Mouse (Mus musculus) MEL (cell line): ENCODE measurements at regions not wholly inside any gene's neighbourhood (a gene's known extent, or its start where the extent isn't known, plus 50 kb on each side); places are given as distances from the start of the nearest gene placed in this dataset.

ENCODE experiments used
- DNase-seq: peaks from one replicate; pipeline ENCODE4 v3.0.0; 2011; ENCODE audit warnings: low read depth, low spot score
- H3K27ac ChIP-seq: 2 replicates; pipeline ENCODE4 v1.5.1; 2012; ENCODE audit warnings: low read depth, mild to moderate bottlenecking, control low read depth, low read length, moderate library complexity; ENCODE audit not compliant: control insufficient read depth
- H3K27me3 ChIP-seq, 2 experiments: fragments of 150-350 bp in 1 of 2; sonication (generic) in 1 of 2; 2 replicates each; pipeline ENCODE4 v1.6.1; 2012; ENCODE audit warnings: low read length in 2 of 2, mild to moderate bottlenecking in 2 of 2, improper control_type of control experiment in 1 of 2, moderate library complexity in 1 of 2; ENCODE audit not compliant: insufficient read depth in 2 of 2, control insufficient read depth in 1 of 2
- H3K36me3 ChIP-seq, 2 experiments: 2 replicates each; pipeline ENCODE4 v1.6.1; 2012 to 2014; ENCODE audit warnings: low read length in 2 of 2, improper control_type of control experiment in 1 of 2, inconsistent platforms in 1 of 2, mild to moderate bottlenecking in 1 of 2; ENCODE audit not compliant: insufficient read depth in 2 of 2, control insufficient read depth in 1 of 2
- H3K4me1 ChIP-seq, 2 experiments: fragments of 150-350 bp in 1 of 2; sonication (generic) in 1 of 2; 2 replicates each; pipeline ENCODE4 v1.6.1; 2012; ENCODE audit warnings: low read length in 2 of 2, improper control_type of control experiment in 1 of 2, mild to moderate bottlenecking in 1 of 2; ENCODE audit not compliant: insufficient read depth in 2 of 2, control insufficient read depth in 1 of 2
- H3K4me3 ChIP-seq, 2 experiments: fragments of 150-350 bp in 1 of 2; sonication (generic) in 1 of 2; 2 replicates each; pipeline ENCODE4 v1.5.1; 2012; ENCODE audit warnings: low read depth in 2 of 2, low read length in 2 of 2, mild to moderate bottlenecking in 2 of 2, moderate library complexity in 2 of 2, control low read depth in 1 of 2, improper control_type of control experiment in 1 of 2; ENCODE audit not compliant: control insufficient read depth in 1 of 2, insufficient read depth in 1 of 2
- H3K79me2 ChIP-seq: 2 replicates; pipeline ENCODE4 v1.6.1; 2012; ENCODE audit warnings: mild to moderate bottlenecking, low read length, moderate library complexity; ENCODE audit not compliant: control insufficient read depth, poor library complexity, insufficient read depth
- H3K9ac ChIP-seq: 2 replicates; pipeline ENCODE4 v1.6.1; 2012; ENCODE audit warnings: low read depth, mild to moderate bottlenecking, control low read depth, low read length, moderate library complexity; ENCODE audit not compliant: control insufficient read depth, poor library complexity, severe bottlenecking
- H3K9me3 ChIP-seq: fragments of 150-350 bp; sonication (generic); replicated peaks from 2 replicates; pipeline ENCODE4 v1.6.1; 2012; ENCODE audit warnings: mild to moderate bottlenecking, low read length, improper control_type of control experiment, moderate library complexity; ENCODE audit not compliant: insufficient read depth
- E2F4 ChIP-seq: IDR thresholded peaks from 2 replicates; pipeline ENCODE4 v1.6.1; 2011; ENCODE audit warnings: low read depth, low read length, improper control_type of control experiment, borderline replicate concordance
- ELF1 ChIP-seq: IDR thresholded peaks from 2 replicates; pipeline ENCODE4 v1.6.1; 2014; ENCODE audit warnings: low read depth, mild to moderate bottlenecking, inconsistent platforms, low read length, improper control_type of control experiment, moderate library complexity
- HCFC1 ChIP-seq: IDR thresholded peaks from 2 replicates; pipeline ENCODE4 v1.6.1; 2012; ENCODE audit warnings: low read depth, mild to moderate bottlenecking, inconsistent platforms, low read length, improper control_type of control experiment, moderate library complexity
- MAFK ChIP-seq: IDR thresholded peaks from 2 replicates; pipeline ENCODE4 v1.6.1; 2011; ENCODE audit warnings: low read depth, mild to moderate bottlenecking, low read length, improper control_type of control experiment, borderline replicate concordance
- NRF1 ChIP-seq: IDR thresholded peaks from 2 replicates; pipeline ENCODE4 v1.6.1; 2014; ENCODE audit warnings: low read depth, mild to moderate bottlenecking, inconsistent platforms, low read length, improper control_type of control experiment, moderate library complexity; ENCODE audit not compliant: poor library complexity, insufficient read depth, severe bottlenecking
- TCF12 ChIP-seq: IDR thresholded peaks from 2 replicates; pipeline ENCODE4 v1.6.1; 2014; ENCODE audit warnings: low read depth, mild to moderate bottlenecking, inconsistent platforms, low read length, improper control_type of control experiment, moderate library complexity
- ZC3H11A ChIP-seq: IDR thresholded peaks from 2 replicates; pipeline ENCODE4 v1.6.1; 2012; ENCODE audit warnings: low read depth, mild to moderate bottlenecking, inconsistent platforms, low read length, improper control_type of control experiment
- ZKSCAN1 ChIP-seq: IDR thresholded peaks from 2 replicates; pipeline ENCODE4 v1.6.1; 2012; ENCODE audit warnings: low read depth, mild to moderate bottlenecking, inconsistent platforms, low read length, improper control_type of control experiment, moderate library complexity
- ZNF384 ChIP-seq: IDR thresholded peaks from 2 replicates; pipeline ENCODE4 v1.6.1; 2012; ENCODE audit warnings: low read depth, mild to moderate bottlenecking, inconsistent platforms, low read length, improper control_type of control experiment

DNA sequence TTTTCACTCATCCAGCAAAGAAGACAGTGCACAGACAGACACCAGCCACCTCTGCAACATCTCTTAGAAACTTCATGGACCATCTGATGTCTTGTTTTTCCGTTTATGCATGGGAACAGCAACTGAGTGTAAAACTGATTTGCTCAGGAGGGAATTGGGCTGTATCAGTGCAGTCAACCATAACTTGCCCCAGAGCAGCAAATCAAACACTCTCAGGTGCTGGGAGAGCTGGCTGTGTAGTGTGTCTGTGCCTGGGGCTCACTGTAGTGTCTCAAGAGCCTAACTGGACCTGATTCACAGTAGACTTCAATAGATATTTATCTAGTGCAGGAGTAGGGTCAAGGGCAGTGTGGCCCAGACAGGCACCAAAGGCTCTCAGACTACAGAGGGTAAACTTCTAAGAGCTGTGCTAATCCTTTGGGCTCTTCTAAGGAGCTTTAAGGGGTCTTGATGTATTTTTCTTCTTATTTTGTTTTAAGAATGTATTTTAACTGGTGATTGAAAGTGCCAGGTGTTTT lies 50.3 kb upstream of the C1qtnf3 start:
- Histone ChIP-seq H3K4me3 (no peak overlapping the region), H3K36me3 (no peaks in the 10 kb centered on the region), H3K9ac (no peak overlapping the region), H3K9me3 (no peaks in the 10 kb centered on the region), H3K27me3 (no peaks in the 10 kb centered on the region), H3K79me2 (no peaks in the 10 kb centered on the region), H3K4me1 (no peaks in the 10 kb centered on the region), H3K27ac (no peak overlapping the region)
- no peak for DNase-seq
- no peak for TF ChIP-seq ZKSCAN1
- TF ChIP-seq E2F4, result no peak
- no peak for TF ChIP-seq ZC3H11A
- no peak for TF ChIP-seq TCF12
- no peak for TF ChIP-seq NRF1
- no peak for TF ChIP-seq MAFK
- no peak for TF ChIP-seq ELF1
- no peak for TF ChIP-seq ZNF384
- no peak for TF ChIP-seq HCFC1
